In genomic region chr3:108995379-108995778, GRCm38 (mm10) we compare ENCODE assay signal across 33 mouse cellular contexts. TPM values are rescaled to one million over a fixed set of nuclear protein-coding genes. Genes with fewer than 3 reads are reported as not detected.
DNase-seq lines count a peak whose midpoint lies in the region; ATAC-seq and TF ChIP-seq lines count a peak whose summit lies in the region.
"Had no signal": no experiment of that assay in that cellular context is flagged by ENCODE, and none has a peak within 500 bp of the region (broad histone marks: within the 10 kb centered on the region; RNA-seq: fewer than 3 reads in every experiment).

No protein-coding gene starts in this region.

- H3K27ac ChIP-seq in liver, embryonic 12.5 days = no peak overlapping the region
- H3K27ac ChIP-seq in liver, postnatal 0 days (ENCODE audit: low read depth) = no peak overlapping the region
- H3K27ac ChIP-seq in MEL (ENCODE audit: control insufficient read depth, low read depth, low read length) = peak overlapping the region; percentile 70
- no peak overlapping the region for H3K27ac ChIP-seq in kidney, adult 2 months (ENCODE audit: insufficient read depth, low read depth, low read length)
- H3K27ac ChIP-seq: embryonic facial prominence, embryonic 12.5 days; embryonic facial prominence, embryonic 15.5 days; gastrocnemius, adult 2 months; hindbrain, embryonic 12.5 days; hindbrain, embryonic 15.5 days had no signal

- no peaks in the 10 kb centered on the region for H3K27me3 ChIP-seq in liver, embryonic 12.5 days (replicated peaks)
- H3K27me3 ChIP-seq in liver, postnatal 0 days (ENCODE audit: insufficient read depth, low read length) = no peaks in the 10 kb centered on the region
- H3K27me3 ChIP-seq in MEL (ENCODE audit: control insufficient read depth in 1 of 2, insufficient read depth in 2 of 2, low read length in 2 of 2) = no peaks in the 10 kb centered on the region
- no peaks in the 10 kb centered on the region for H3K27me3 ChIP-seq in kidney, adult 2 months (replicated peaks; ENCODE audit: control insufficient read depth, insufficient read depth, low read length)
- H3K27me3 ChIP-seq: CH12.LX; embryonic facial prominence, embryonic 12.5 days; embryonic facial prominence, embryonic 15.5 days; hindbrain, embryonic 12.5 days; hindbrain, embryonic 15.5 days had no signal

- peaks cover 46% of the 10 kb centered on the region for H3K4me1 ChIP-seq in liver, embryonic 12.5 days
- H3K4me1 ChIP-seq in liver, postnatal 0 days (ENCODE audit: insufficient read depth) = peaks cover 3% of the 10 kb centered on the region; the same call in 1 of the 2 replicates
- peaks cover 22 to 25% of the 10 kb centered on the region in 2 experiments for H3K4me1 ChIP-seq in MEL (ENCODE audit: control insufficient read depth in 1 of 2, insufficient read depth in 2 of 2, low read length in 2 of 2)
- H3K4me1 ChIP-seq in kidney, adult 2 months (ENCODE audit: control insufficient read depth, insufficient read depth, low read length) = no peaks in the 10 kb centered on the region
- H3K4me1 ChIP-seq: embryonic facial prominence, embryonic 12.5 days; embryonic facial prominence, embryonic 15.5 days; hindbrain, embryonic 12.5 days; hindbrain, embryonic 15.5 days had no signal

- WGBS in liver, embryonic 12.5 days (ENCODE audit: insufficient replicate concordance) = 38% methylated on average over 2 of the region's 2 CpGs
- WGBS in liver, postnatal 0 days (ENCODE audit: insufficient replicate concordance) = 50% methylated on average over 2 of the region's 2 CpGs
- 77% methylated on average over 2 of the region's 2 CpGs for WGBS in kidney, adult 2 months

- ATAC-seq in liver, embryonic 12.5 days = peak; percentile 28; the same call in 1 of the 2 replicates
- no peak for ATAC-seq in liver, postnatal 0 days
- ATAC-seq: activated CD4-positive, CD25-positive, alpha-beta regulatory T cell, adult 4 months; forebrain, embryonic 14.5 days; forebrain, postnatal 0 days had no signal

- TF ChIP-seq CTCF in liver, postnatal 0 days (IDR thresholded peaks at IDR 0.05; ENCODE audit: low read depth) = no peak
- TF ChIP-seq CTCF in MEL (IDR thresholded peaks at IDR 0.05 in 2 of 3, conservative IDR thresholded peaks at IDR 0.05 in 1 of 3; ENCODE audit: control insufficient read depth in 1 of 3, insufficient read depth in 1 of 3, low read depth in 2 of 3, low read length in 3 of 3, poor library complexity in 1 of 3, severe bottlenecking in 1 of 3) = no peak
- no peak for TF ChIP-seq CTCF in kidney, adult 2 months (conservative IDR thresholded peaks at IDR 0.05; ENCODE audit: insufficient read depth, insufficient read length, low read depth, low read length)

- H3K9me3 ChIP-seq in liver, embryonic 12.5 days (replicated peaks) = no peaks in the 10 kb centered on the region
- H3K9me3 ChIP-seq in liver, postnatal 0 days (ENCODE audit: low read length) = no peaks in the 10 kb centered on the region
- H3K9me3 ChIP-seq in MEL (replicated peaks; ENCODE audit: insufficient read depth, low read length) = no peaks in the 10 kb centered on the region
- H3K9me3 ChIP-seq: embryonic facial prominence, embryonic 12.5 days; embryonic facial prominence, embryonic 15.5 days; hindbrain, embryonic 12.5 days; hindbrain, embryonic 15.5 days had no signal

- DNase-seq in liver, postnatal 0 days = no peak
- DNase-seq in MEL (ENCODE audit: low read depth, low spot score) = peak; percentile 68
- peak; percentile 54 for DNase-seq in brain, adult 2 months (ENCODE audit: low read depth, low spot score)
- DNase-seq in kidney, adult 2 months = no peak
- no peak for DNase-seq in left cerebral cortex, adult 9 months (ENCODE audit: low spot score in 2 of 2)
- DNase-seq: adrenal gland, adult 8-10 months; adrenal gland, postnatal 25 days; B cell, adult 2 months; cerebellum, adult 18-20 months; cerebellum, adult 9-11 months; cerebellum, postnatal 25 days; forebrain, postnatal 0 days; gastrocnemius, adult 2 months; gastrocnemius, postnatal 14 days; heart, adult 11 months had no signal

- no peak overlapping the region for H3K4me2 ChIP-seq in liver, embryonic 12.5 days
- no peak overlapping the region for H3K4me2 ChIP-seq in liver, postnatal 0 days (ENCODE audit: low read depth, low read length)
- H3K4me2 ChIP-seq: embryonic facial prominence, embryonic 12.5 days; embryonic facial prominence, embryonic 15.5 days; heart, embryonic 11.5 days; hindbrain, embryonic 12.5 days; hindbrain, embryonic 15.5 days had no signal

- no peak for TF ChIP-seq POLR2A in MEL (IDR thresholded peaks at IDR 0.05; ENCODE audit: control insufficient read depth in 1 of 2, insufficient read depth in 1 of 2, low read depth in 1 of 2, low read length in 2 of 2, poor library complexity in 1 of 2)
- TF ChIP-seq POLR2A in kidney, adult 2 months (IDR thresholded peaks at IDR 0.05; ENCODE audit: low read depth, low read length) = no peak

- peaks cover 6% of the 10 kb centered on the region for H3K36me3 ChIP-seq in liver, embryonic 12.5 days
- H3K36me3 ChIP-seq in liver, postnatal 0 days (replicated peaks; ENCODE audit: insufficient read depth, low read length) = no peaks in the 10 kb centered on the region
- peaks cover 0 to 40% of the 10 kb centered on the region in 2 experiments; a peak in 2 of 4 replicates for H3K36me3 ChIP-seq in MEL (ENCODE audit: control insufficient read depth in 1 of 2, insufficient read depth in 2 of 2, low read length in 2 of 2)
- no peaks in the 10 kb centered on the region for H3K36me3 ChIP-seq in kidney, adult 2 months (ENCODE audit: control insufficient read depth, insufficient read depth, low read length)

- no peak overlapping the region for H3K4me3 ChIP-seq in liver, embryonic 12.5 days
- H3K4me3 ChIP-seq in liver, postnatal 0 days (ENCODE audit: low read depth, low read length) = no peak overlapping the region
- H3K4me3 ChIP-seq in MEL (ENCODE audit: control insufficient read depth in 1 of 2, insufficient read depth in 1 of 2, low read depth in 2 of 2, low read length in 2 of 2) = peak overlapping the region in 1 of 2 experiments; percentile 10; a peak in 1 of 4 replicates
- H3K4me3 ChIP-seq in kidney, adult 2 months (ENCODE audit: insufficient read depth, low read depth, low read length) = no peak overlapping the region
- H3K4me3 ChIP-seq: embryonic facial prominence, embryonic 12.5 days; embryonic facial prominence, embryonic 15.5 days; gastrocnemius, adult 2 months; hindbrain, embryonic 12.5 days; hindbrain, embryonic 15.5 days had no signal

- TF ChIP-seq EP300 in liver, postnatal 0 days (IDR thresholded peaks at IDR 0.05; ENCODE audit: low read depth) = no peak
- peak; percentile 60 to 75; a peak in 3 of 4 replicates for TF ChIP-seq EP300 in MEL (IDR thresholded peaks at IDR 0.05; ENCODE audit: low read depth in 1 of 2, low read length in 2 of 2)

- no peak overlapping the region for H3K9ac ChIP-seq in liver, embryonic 12.5 days
- no peak overlapping the region for H3K9ac ChIP-seq in liver, postnatal 0 days (replicated peaks)
- peak overlapping the region; percentile 33; the same call in 1 of the 2 replicates for H3K9ac ChIP-seq in MEL (ENCODE audit: control insufficient read depth, low read depth, low read length, poor library complexity, severe bottlenecking)
- H3K9ac ChIP-seq: embryonic facial prominence, embryonic 12.5 days; embryonic facial prominence, embryonic 15.5 days; forebrain, postnatal 0 days; hindbrain, embryonic 12.5 days; hindbrain, embryonic 15.5 days had no signal

- no peaks in the 10 kb centered on the region for H3K79me2 ChIP-seq in MEL (ENCODE audit: control insufficient read depth, insufficient read depth, low read length, poor library complexity)

- no peak for TF ChIP-seq RAD21 in MEL (IDR thresholded peaks at IDR 0.05; ENCODE audit: low read depth, low read length)

TF ChIP-seq in MEL, 35 proteins besides CTCF, POLR2A, EP300 and RAD21 (continues in another document):
- TF ChIP-seq MAX (IDR thresholded peaks at IDR 0.05; ENCODE audit: low read length) (no peak), CHD1 (IDR thresholded peaks at IDR 0.05; ENCODE audit: low read depth, low read length) (0 out of 2 replicates have a peak, but pooled peaks have one; percentile 58), SIN3A (IDR thresholded peaks at IDR 0.05; ENCODE audit: low read length) (peak; percentile 77), MEF2A (IDR thresholded peaks at IDR 0.05; ENCODE audit: extremely low read depth, insufficient replicate concordance, low read depth, low read length, poor library complexity, severe bottlenecking) (no peak), ZMIZ1 (IDR thresholded peaks at IDR 0.05; ENCODE audit: low read depth, low read length) (no peak), ZKSCAN1 (IDR thresholded peaks at IDR 0.05; ENCODE audit: low read depth, low read length) (no peak), TAL1 (IDR thresholded peaks at IDR 0.05; ENCODE audit: low read length) (peak; percentile 38), GABPA (IDR thresholded peaks at IDR 0.05; ENCODE audit: low read depth, low read length) (peak; percentile 34; the same call in 1 of the 2 replicates), UBTF (IDR thresholded peaks at IDR 0.05; ENCODE audit: borderline replicate concordance, insufficient read depth, low read depth, low read length) (no peak), MAFK (IDR thresholded peaks at IDR 0.05; ENCODE audit: borderline replicate concordance, low read depth, low read length) (peak; percentile 63; the same call in 1 of the 2 replicates)

RNA-seq across cellular contexts. Expression of gene Fam102b, which starts 32.0 kb away (rescaled TPM):
- 4.5 TPM in 2 replicates for polyA plus RNA-seq in liver, embryonic 12.5 days (2016; fragmentation: Nextera tagmentation; extraction: Ambion mirVana)
- polyA plus RNA-seq in liver, postnatal 0 days (2015; fragmentation: Nextera tagmentation; extraction: Ambion mirVana) = 1.9 and 2.2 TPM in 2 replicates
- total RNA-seq in MEL (2012; rRNA removed) = 13.0 and 14.1 TPM in 2 replicates
- polyA plus RNA-seq in MEL (2012; ENCODE audit: insufficient read depth in 1 of 2, insufficient read length in 2 of 2, low read depth in 1 of 2, low replicate concordance in 2 of 2, missing spikeins in 1 of 2) = 10 to 100 TPM; 10.4 to 26.9 TPM
- polyA plus RNA-seq in kidney, adult 2 months (2012; rRNA removed) = 6.1 and 7.8 TPM in 2 replicates

RNA-seq across cellular contexts. Expression of gene Gm9857, which starts 55.1 kb away (rescaled TPM):
- polyA plus RNA-seq in liver, embryonic 12.5 days (2016; fragmentation: Nextera tagmentation; extraction: Ambion mirVana) = not detected in 2 replicates
- not detected in 2 replicates for polyA plus RNA-seq in liver, postnatal 0 days (2015; fragmentation: Nextera tagmentation; extraction: Ambion mirVana)
- total RNA-seq in MEL (2012; rRNA removed) = not detected in 2 replicates
- not detected for polyA plus RNA-seq in MEL (2012; ENCODE audit: insufficient read depth in 1 of 2, insufficient read length in 2 of 2, low read depth in 1 of 2, low replicate concordance in 2 of 2, missing spikeins in 1 of 2)
- 0.31 and 0.38 TPM in 2 replicates for polyA plus RNA-seq in kidney, adult 2 months (2012; rRNA removed)
- total RNA-seq: adrenal gland, adult 8-10 months; adrenal gland, postnatal 25 days; CH12.LX; common myeloid progenitor, adult 5-6 weeks; forebrain, postnatal 0 days; gastrocnemius, adult 2 months; gastrocnemius, postnatal 14 days; gastrocnemius, postnatal 4 days; heart, adult 8-10 months; heart, postnatal 25 days; hematopoietic stem cell, adult 5-6 weeks had no signal
- polyA plus RNA-seq: activated CD4-positive, CD25-positive, alpha-beta regulatory T cell, adult 4 months; embryonic facial prominence, embryonic 12.5 days; forebrain, embryonic 11.5 days; forebrain, embryonic 14.5 days; forebrain, postnatal 0 days; heart, embryonic 11.5 days; heart, embryonic 14.5 days; heart, postnatal 0 days; hindbrain, embryonic 12.5 days; hindbrain, embryonic 15.5 days; intestine, embryonic 14.5 days had no signal

RNA-seq across cellular contexts. Expression of gene Henmt1, which starts 55.7 kb away (rescaled TPM):
- polyA plus RNA-seq in liver, embryonic 12.5 days (2016; fragmentation: Nextera tagmentation; extraction: Ambion mirVana) = 0.11 and 0.14 TPM in 2 replicates
- polyA plus RNA-seq in liver, postnatal 0 days (2015; fragmentation: Nextera tagmentation; extraction: Ambion mirVana) = not detected in 2 replicates
- total RNA-seq in MEL (2012; rRNA removed) = 0.10 TPM in 1 of 2 replicates, not detected in the other
- polyA plus RNA-seq in MEL (2012; ENCODE audit: insufficient read depth in 1 of 2, insufficient read length in 2 of 2, low read depth in 1 of 2, low replicate concordance in 2 of 2, missing spikeins in 1 of 2) = under 1 TPM in 1 of 2 experiments, not detected in 1; 0.08 TPM
- polyA plus RNA-seq in kidney, adult 2 months (2012; rRNA removed) = 0.06 TPM in 1 of 2 replicates, not detected in the other
- total RNA-seq: adrenal gland, postnatal 25 days; CH12.LX; common myeloid progenitor, adult 5-6 weeks; gastrocnemius, adult 2 months; gastrocnemius, postnatal 14 days; gastrocnemius, postnatal 4 days; heart, adult 8-10 months; heart, postnatal 25 days had no signal
- polyA plus RNA-seq: heart, embryonic 14.5 days; heart, postnatal 0 days had no signal

Comparison
In these comparisons a context has a peak if more than half of its experiments do, and no peak if none do; other contexts are left out.
1. DNase-seq: peak in MEL (single experiment) and brain, adult 2 months (single experiment); none in liver, postnatal 0 days (single experiment), kidney, adult 2 months (single experiment) and left cerebral cortex, adult 9 months (0 of 2).